10 mouse cellular contexts compared by ENCODE assay signal in genomic region chr8:83681099-83681498, GRCm38 (mm10). TPM values are rescaled to one million over a fixed set of nuclear protein-coding genes. Genes with fewer than 3 reads are reported as not detected.
DNase-seq lines count a peak whose midpoint lies in the region; ATAC-seq and TF ChIP-seq lines count a peak whose summit lies in the region.
"Had no signal": no experiment of that assay in that cellular context is flagged by ENCODE, and none has a peak within 500 bp of the region (broad histone marks: within the 10 kb centered on the region; RNA-seq: fewer than 3 reads in every experiment).

No protein-coding gene starts in this region.

- no peak overlapping the region for H3K4me3 ChIP-seq in heart, embryonic 13.5 days
- no peak overlapping the region for H3K4me3 ChIP-seq in lung, embryonic 15.5 days
- no peak overlapping the region for H3K4me3 ChIP-seq in lung, adult 2 months (replicated peaks; ENCODE audit: extremely low read depth, low read depth, low read length)
- H3K4me3 ChIP-seq in stomach, embryonic 14.5 days (ENCODE audit: low read depth, low read length), result no peak overlapping the region
- H3K4me3 ChIP-seq: midbrain, embryonic 13.5 days had no signal

- 13% methylated on average over 6 of the region's 6 CpGs for WGBS in heart, embryonic 13.5 days
- 16% methylated on average over 6 of the region's 6 CpGs for WGBS in lung, embryonic 15.5 days
- WGBS in lung, adult 2 months, result 37% methylated on average over 6 of the region's 6 CpGs
- 19% methylated on average over 6 of the region's 6 CpGs for WGBS in stomach, embryonic 14.5 days

- no peaks in the 10 kb centered on the region for H3K27me3 ChIP-seq in heart, embryonic 13.5 days (replicated peaks)
- H3K27me3 ChIP-seq in lung, embryonic 15.5 days, result no peaks in the 10 kb centered on the region
- no peaks in the 10 kb centered on the region for H3K27me3 ChIP-seq in stomach, embryonic 14.5 days (ENCODE audit: control insufficient read depth, insufficient read depth, low read length)
- H3K27me3 ChIP-seq: midbrain, embryonic 13.5 days had no signal

- ATAC-seq in heart, embryonic 13.5 days (ENCODE audit: extremely low read depth, insufficient number of reproducible peaks, low FRiP score, low TSS enrichment), result no peak
- peak; percentile 56; the same call in 1 of the 2 replicates for ATAC-seq in lung, embryonic 15.5 days (ENCODE audit: borderline replicate concordance, extremely low read depth, low FRiP score, low TSS enrichment)
- ATAC-seq in stomach, embryonic 14.5 days (ENCODE audit: insufficient number of reproducible peaks, insufficient read depth, low FRiP score, low read depth), result peak; percentile 70; the same call in 1 of the 2 replicates
- ATAC-seq: CD4-positive, CD25-positive, alpha-beta regulatory T cell, adult 4 months; midbrain, embryonic 13.5 days had no signal

- peaks cover 22% of the 10 kb centered on the region for H3K4me1 ChIP-seq in heart, embryonic 13.5 days
- H3K4me1 ChIP-seq in lung, embryonic 15.5 days, result peaks cover 14% of the 10 kb centered on the region; the same call in 1 of the 2 replicates
- no peaks in the 10 kb centered on the region for H3K4me1 ChIP-seq in lung, adult 2 months (ENCODE audit: control insufficient read depth, insufficient read depth, low read length)
- H3K4me1 ChIP-seq in stomach, embryonic 14.5 days (ENCODE audit: control insufficient read depth, insufficient read depth, low read length), result 0 out of 2 replicates have a peak, but pooled peaks cover 8% of the 10 kb centered on the region
- H3K4me1 ChIP-seq: midbrain, embryonic 13.5 days had no signal

- TF ChIP-seq POLR2A in lung, adult 2 months (IDR thresholded peaks at IDR 0.05; ENCODE audit: borderline replicate concordance, extremely low read depth, low read depth, low read length), result no peak

- no peaks in the 10 kb centered on the region for H3K9me3 ChIP-seq in heart, embryonic 13.5 days
- H3K9me3 ChIP-seq in lung, embryonic 15.5 days, result no peaks in the 10 kb centered on the region
- H3K9me3 ChIP-seq in stomach, embryonic 14.5 days (ENCODE audit: control insufficient read depth, low read depth, low read length), result no peaks in the 10 kb centered on the region
- H3K9me3 ChIP-seq: midbrain, embryonic 13.5 days had no signal

- H3K27ac ChIP-seq in heart, embryonic 13.5 days (replicated peaks), result peak overlapping the region; percentile 70
- peak overlapping the region; percentile 83 for H3K27ac ChIP-seq in lung, embryonic 15.5 days
- H3K27ac ChIP-seq in stomach, embryonic 14.5 days (ENCODE audit: low read length), result peak overlapping the region; percentile 56; the same call in 1 of the 2 replicates
- H3K27ac ChIP-seq: midbrain, embryonic 13.5 days had no signal

- H3K36me3 ChIP-seq in heart, embryonic 13.5 days, result peaks cover 93% of the 10 kb centered on the region
- H3K36me3 ChIP-seq in lung, embryonic 15.5 days, result peaks cover 64% of the 10 kb centered on the region
- peaks cover 69% of the 10 kb centered on the region for H3K36me3 ChIP-seq in stomach, embryonic 14.5 days (ENCODE audit: control insufficient read depth, insufficient read depth, low read length)

- no peak overlapping the region for H3K4me2 ChIP-seq in heart, embryonic 13.5 days
- no peak overlapping the region for H3K4me2 ChIP-seq in lung, embryonic 15.5 days
- no peak overlapping the region for H3K4me2 ChIP-seq in stomach, embryonic 14.5 days (replicated peaks; ENCODE audit: low read depth, low read length)
- H3K4me2 ChIP-seq: midbrain, embryonic 13.5 days had no signal

- no peak overlapping the region for H3K9ac ChIP-seq in heart, embryonic 13.5 days
- no peak overlapping the region for H3K9ac ChIP-seq in lung, embryonic 15.5 days
- no peak overlapping the region for H3K9ac ChIP-seq in stomach, embryonic 14.5 days (replicated peaks; ENCODE audit: low read depth, low read length)
- H3K9ac ChIP-seq: midbrain, embryonic 13.5 days had no signal

- no peak for TF ChIP-seq CTCF in lung, adult 2 months (IDR thresholded peaks at IDR 0.05; ENCODE audit: insufficient read depth, low read length)

- no peak for DNase-seq in heart, adult 9 months (ENCODE audit: low spot score in 2 of 2)
- DNase-seq in lung, adult 2 months, result no peak
- DNase-seq in kidney, postnatal 4 days, result peak; percentile 58 to 70
- DNase-seq in ovary, postnatal 36 days (ENCODE audit: low spot score), result no peak
- DNase-seq in spleen, postnatal 4 days (ENCODE audit: low spot score in 2 of 2), result no peak

RNA-seq across cellular contexts. Expression of gene Ptger1, which starts 14.6 kb away (rescaled TPM):
- 0.35 and 0.41 TPM in 2 replicates for polyA plus RNA-seq in heart, embryonic 13.5 days (2015; fragmentation: Nextera tagmentation; extraction: Ambion mirVana)
- polyA plus RNA-seq in lung, embryonic 15.5 days (2015; fragmentation: Nextera tagmentation; extraction: Ambion mirVana), result 1.2 and 1.4 TPM in 2 replicates
- 6.8 and 7.8 TPM in 2 replicates for polyA plus RNA-seq in lung, adult 2 months (2012; rRNA removed)
- polyA plus RNA-seq in stomach, embryonic 14.5 days (2014; fragmentation: Nextera tagmentation; extraction: Ambion mirVana), result 3.1 and 5.4 TPM in 2 replicates

RNA-seq across cellular contexts. Expression of gene Pkn1, which starts 17.9 kb away (rescaled TPM):
- 19.5 and 20.0 TPM in 2 replicates for polyA plus RNA-seq in heart, embryonic 13.5 days (2015; fragmentation: Nextera tagmentation; extraction: Ambion mirVana)
- 35.4 and 38.0 TPM in 2 replicates for polyA plus RNA-seq in lung, embryonic 15.5 days (2015; fragmentation: Nextera tagmentation; extraction: Ambion mirVana)
- 148 and 168 TPM in 2 replicates for polyA plus RNA-seq in lung, adult 2 months (2012; rRNA removed)
- polyA plus RNA-seq in stomach, embryonic 14.5 days (2014; fragmentation: Nextera tagmentation; extraction: Ambion mirVana), result 30.1 and 30.7 TPM in 2 replicates

RNA-seq across cellular contexts. Expression of gene Gipc1, which starts 28.6 kb away (rescaled TPM):
- 155 and 164 TPM in 2 replicates for polyA plus RNA-seq in heart, embryonic 13.5 days (2015; fragmentation: Nextera tagmentation; extraction: Ambion mirVana)
- 197 and 199 TPM in 2 replicates for polyA plus RNA-seq in lung, embryonic 15.5 days (2015; fragmentation: Nextera tagmentation; extraction: Ambion mirVana)
- polyA plus RNA-seq in lung, adult 2 months (2012; rRNA removed), result 58.6 and 67.0 TPM in 2 replicates
- polyA plus RNA-seq in stomach, embryonic 14.5 days (2014; fragmentation: Nextera tagmentation; extraction: Ambion mirVana), result 180 and 185 TPM in 2 replicates

RNA-seq across cellular contexts. Expression of gene Ddx39, which starts 33.9 kb away (rescaled TPM):
- 133 and 152 TPM in 2 replicates for polyA plus RNA-seq in heart, embryonic 13.5 days (2015; fragmentation: Nextera tagmentation; extraction: Ambion mirVana)
- polyA plus RNA-seq in lung, embryonic 15.5 days (2015; fragmentation: Nextera tagmentation; extraction: Ambion mirVana), result 186 and 187 TPM in 2 replicates
- polyA plus RNA-seq in lung, adult 2 months (2012; rRNA removed), result 18.4 and 24.0 TPM in 2 replicates
- 141 and 147 TPM in 2 replicates for polyA plus RNA-seq in stomach, embryonic 14.5 days (2014; fragmentation: Nextera tagmentation; extraction: Ambion mirVana)

Comparison
In these comparisons a context has a peak if more than half of its experiments do, and no peak if none do; other contexts are left out.
1. DNase-seq: peak in kidney, postnatal 4 days (2 of 2); none in heart, adult 9 months (0 of 2), lung, adult 2 months (single experiment), ovary, postnatal 36 days (single experiment) and spleen, postnatal 4 days (0 of 2).
2. Peak in every context shown above with its lines, with median percentiles within 50 percentile points of each other: H3K27ac ChIP-seq.